Mouse (Mus musculus) CH12.LX (cell line): Measurements from ENCODE around the gene Ncoa3.

Experiments used
- CTCF ChIP-seq, 2 experiments: IDR thresholded peaks in 1 of 2; conservative IDR thresholded peaks in 1 of 2; 2 replicates each; pipeline ENCODE4 v1.5.1; 2011 to 2012; ENCODE audit warnings: low read depth in 2 of 2, low read length in 2 of 2, improper control_type of control experiment in 1 of 2, inconsistent platforms in 1 of 2, mild to moderate bottlenecking in 1 of 2, moderate library complexity in 1 of 2
- PAX5 ChIP-seq: IDR thresholded peaks from 2 replicates; pipeline ENCODE4 v1.6.1; 2012; ENCODE audit warnings: low read length, inconsistent platforms, mixed read lengths
- RAD21 ChIP-seq: IDR thresholded peaks from 2 replicates; pipeline ENCODE4 v1.6.1; 2011; ENCODE audit warnings: low read depth, mild to moderate bottlenecking, low read length, improper control_type of control experiment, moderate library complexity
- USF1 ChIP-seq: IDR thresholded peaks from 2 replicates; pipeline ENCODE4 v1.6.1; 2014; ENCODE audit warnings: low read depth, mild to moderate bottlenecking, inconsistent platforms, low read length, improper control_type of control experiment

DNA sequence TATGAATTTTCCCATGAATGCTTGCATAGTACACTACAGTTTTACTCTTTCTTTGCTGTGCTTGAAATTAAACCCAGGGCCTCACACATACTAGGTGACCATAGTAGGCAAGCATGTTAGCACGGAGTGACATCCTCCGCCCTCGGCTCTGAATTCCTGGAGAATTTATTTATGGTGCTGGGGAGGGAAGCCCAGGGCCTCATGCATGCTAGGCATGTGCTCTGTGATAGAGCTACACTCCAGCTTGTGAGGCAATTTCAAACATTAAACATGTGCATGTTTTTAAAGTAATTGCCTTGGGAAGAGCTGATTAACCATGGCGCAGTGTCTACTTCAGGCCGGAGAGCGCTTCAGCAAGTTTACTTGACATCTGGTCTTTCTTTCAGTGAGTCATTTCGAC is 56.4 kb downstream of the Ncoa3 start:
- TF ChIP-seq CTCF (conservative IDR thresholded peaks at IDR 0.05 in 1 of 2, IDR thresholded peaks at IDR 0.05 in 1 of 2; ENCODE audit: low read depth in 2 of 2, low read length in 2 of 2) (no peak), PAX5 (no peak), RAD21 (no peak), USF1 (no peak)
